Mouse (Mus musculus): ENCODE results near the gene Nf2.

DNA sequence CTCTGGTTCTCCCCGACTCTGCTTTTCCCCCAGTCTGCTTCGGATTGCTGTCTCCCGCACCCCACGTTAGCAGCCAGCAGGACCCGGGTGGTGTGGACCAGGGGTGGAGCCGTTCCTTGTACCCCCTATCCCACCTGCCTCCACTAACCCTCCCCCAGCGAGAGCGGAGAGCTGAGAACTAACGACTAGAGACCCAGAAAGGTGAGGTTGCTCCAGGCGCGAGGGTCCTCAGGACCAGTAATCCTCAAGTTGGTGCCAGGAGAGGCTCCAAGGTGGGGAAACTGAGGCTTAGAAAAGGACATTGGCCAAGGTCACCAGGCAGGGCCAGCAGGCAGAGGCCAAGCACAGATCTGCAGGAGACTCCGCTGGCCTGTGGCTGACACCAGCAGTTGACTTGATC, 102.1 kb downstream of the Nf2 start:
- TF ChIP-seq POLR2A (IDR thresholded peaks at IDR 0.05; ENCODE audit: low read depth, low read length): no peak
- TF ChIP-seq CTCF (conservative IDR thresholded peaks at IDR 0.05; ENCODE audit: insufficient read depth, insufficient read length, low read depth, low read length): no peak
